Mouse (Mus musculus) retina, postnatal 1 day (tissue): Measurements from ENCODE around the gene Cmtm8.

Source experiments
- DNase-seq: peaks from one replicate; pipeline ENCODE4 v3.0.0-alpha.2; 2012

Gene Cmtm8

DNA sequence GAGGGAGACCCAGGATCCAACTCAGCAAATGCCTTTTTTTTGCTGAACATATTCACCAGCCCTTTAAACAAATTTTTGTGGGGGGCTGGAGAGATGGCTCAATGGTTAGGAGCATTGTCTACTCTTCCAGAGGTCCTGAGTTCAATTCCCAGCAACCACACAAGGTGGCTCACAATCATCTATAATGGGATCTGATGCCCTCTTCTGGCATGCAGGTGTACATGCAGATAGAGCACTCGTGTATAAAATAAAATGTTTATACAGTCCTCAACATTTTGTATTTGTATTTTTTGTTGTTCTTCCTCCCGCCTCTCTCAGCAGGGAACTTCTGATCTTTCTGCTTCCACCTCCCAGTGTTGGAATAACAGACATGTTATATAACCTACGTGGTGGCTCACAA is 92.4 kb downstream of the Cmtm8 start:
- DNase-seq: no peak

DNA sequence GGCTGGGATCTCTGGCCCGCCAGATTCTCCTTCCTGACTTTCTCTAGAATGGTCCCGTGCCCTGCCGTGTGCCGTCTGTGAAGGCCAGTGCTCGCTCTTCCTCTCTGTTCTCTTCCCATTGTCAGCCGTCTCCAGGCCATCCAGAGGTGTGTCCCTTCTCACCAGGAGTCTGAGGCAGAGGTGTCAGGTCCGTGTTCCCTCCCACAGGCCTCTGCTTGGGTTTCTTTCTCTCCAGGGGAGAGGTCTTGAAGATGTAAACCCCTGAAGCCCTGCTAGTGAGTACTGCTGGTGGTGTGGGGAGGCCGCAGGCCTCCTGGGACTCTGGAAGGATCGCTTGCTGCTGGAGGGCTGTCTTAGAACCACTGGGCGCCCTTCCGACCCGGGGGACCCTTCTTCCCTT is 96.5 kb downstream of the Cmtm8 start:
- no peak for DNase-seq

DNA sequence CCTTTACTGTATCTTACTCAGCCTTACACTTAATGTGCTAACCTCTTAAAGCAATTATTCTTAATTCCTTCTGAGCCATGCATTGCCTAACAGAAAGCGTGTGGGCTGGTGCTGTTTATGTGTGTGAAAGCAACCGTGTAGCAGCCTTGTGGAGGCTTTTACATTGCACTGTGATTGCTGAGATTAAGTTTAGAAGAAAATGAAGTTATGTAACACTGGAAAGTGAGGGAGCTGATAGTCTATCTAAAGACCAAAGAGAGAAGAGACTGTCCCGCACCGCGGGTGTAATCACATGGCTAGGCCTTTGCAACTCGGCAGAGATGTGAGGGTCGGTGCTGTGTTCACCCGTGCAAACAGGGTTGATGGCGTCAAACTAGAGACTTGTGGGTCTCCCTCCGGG is 96.9 kb downstream of the Cmtm8 start:
- DNase-seq: no peak

DNA sequence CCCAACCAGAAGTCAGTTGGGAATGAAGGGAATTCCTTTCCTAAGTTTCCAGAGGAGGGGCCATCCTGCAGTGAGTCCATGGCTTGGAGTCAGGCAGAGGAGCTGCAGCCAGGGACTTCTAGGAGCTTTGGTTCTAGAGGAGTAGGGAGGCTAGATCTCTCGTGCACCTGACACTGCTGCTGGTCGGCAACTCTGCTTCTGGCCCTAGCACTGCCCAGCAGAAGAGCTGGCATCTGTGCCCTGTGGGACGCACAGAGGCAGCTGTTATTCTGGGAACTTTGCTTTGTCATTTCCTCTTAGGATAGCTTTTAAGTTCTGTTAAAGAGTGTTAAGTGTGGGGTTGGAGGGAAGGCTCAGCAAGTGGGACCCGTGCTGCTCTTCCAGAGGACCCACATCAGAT is 98.3 kb downstream of the Cmtm8 start:
- no peak for DNase-seq

DNA sequence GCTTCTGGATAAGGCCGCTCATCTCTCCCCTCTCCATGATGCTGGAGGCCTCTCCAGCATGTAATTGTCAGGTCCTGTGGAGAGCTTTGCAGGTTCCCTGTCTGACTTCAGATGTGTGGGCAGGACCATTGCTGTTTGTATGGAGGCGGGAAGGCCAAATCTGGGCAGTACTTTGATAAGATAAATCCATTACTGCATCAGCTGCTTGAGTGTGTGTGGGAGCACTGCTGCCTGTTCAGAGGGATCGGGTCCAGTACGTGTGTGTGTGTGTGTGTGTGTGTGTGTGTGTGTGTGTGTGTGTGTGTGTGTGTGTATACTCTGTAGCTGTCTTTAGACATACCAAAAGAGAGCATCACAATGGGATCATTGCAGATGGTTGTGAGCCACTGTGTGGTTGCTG is 98.8 kb downstream of the Cmtm8 start:
- no peak for DNase-seq

DNA sequence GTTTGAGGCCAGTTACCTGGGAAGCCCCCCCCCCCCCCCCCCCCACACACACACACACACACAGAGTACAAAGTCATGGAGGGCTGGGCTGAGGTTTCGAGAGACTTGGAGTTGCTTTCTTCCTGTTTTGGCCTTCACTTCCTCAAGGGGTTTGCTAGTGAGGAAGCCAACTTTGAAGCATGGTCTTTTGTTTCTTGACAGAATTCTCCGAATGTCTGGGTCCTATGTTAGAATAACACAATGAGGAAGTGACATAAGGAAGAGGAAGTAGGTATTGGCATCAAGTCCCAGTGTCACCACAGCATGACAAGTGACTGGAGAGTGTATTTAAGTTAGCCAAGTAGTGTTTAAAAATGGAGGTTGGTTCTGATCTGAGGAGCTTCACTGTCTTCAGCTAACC is 101.2 kb downstream of the Cmtm8 start:
- no peak for DNase-seq

DNA sequence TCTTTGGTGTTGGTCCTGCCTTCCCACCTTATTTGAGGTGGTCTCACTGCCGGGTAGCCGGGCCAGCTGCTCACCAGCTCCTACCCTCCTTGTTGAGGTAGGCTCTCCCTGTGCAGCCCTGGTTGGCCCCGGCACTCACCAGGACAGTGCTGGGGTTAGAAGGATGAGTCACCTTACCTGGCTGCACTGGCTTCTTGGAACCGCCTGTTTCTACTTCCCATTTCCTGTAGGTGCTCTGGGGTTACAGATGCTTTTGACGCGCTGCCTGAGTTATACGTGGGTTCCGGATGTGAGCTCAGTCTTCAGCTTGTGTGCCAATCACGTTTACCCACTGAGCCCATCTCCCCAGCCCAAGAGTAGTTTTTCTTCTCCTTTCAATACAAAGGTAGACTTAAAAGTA is 103.6 kb downstream of the Cmtm8 start:
- DNase-seq: no peak
